Mouse (Mus musculus) left cerebral cortex, adult 18-20 months (tissue): ENCODE measurements around the gene Rbm17. TPM values are rescaled to one million over a fixed set of nuclear protein-coding genes. Genes with fewer than 3 reads are reported as not detected.
A peak's percentile ranks its signal among the peaks of the same experiment; 100 is the strongest.
"Not testable (repeated sequence)": the region's sequence is repeated elsewhere in the genome, so short reads cannot be mapped to it uniquely, and the experiment has no call there.

ENCODE experiments used
- DNase-seq, 2 experiments: peaks; one replicate each; pipeline ENCODE4 v3.0.0; 2021 to 2022; ENCODE audit warnings: low spot score in 2 of 2, mixed read lengths in 1 of 2
- total RNA-seq, 2 experiments: library from RNA; stranded (reverse); gene quantifications; 2 replicates each; pipeline ENCODE4 v1.2.3; 2021

The Rbm17 gene
- total RNA-seq, 2 experiments from 2014 or later: 88.5 to 93.5 TPM

DNA sequence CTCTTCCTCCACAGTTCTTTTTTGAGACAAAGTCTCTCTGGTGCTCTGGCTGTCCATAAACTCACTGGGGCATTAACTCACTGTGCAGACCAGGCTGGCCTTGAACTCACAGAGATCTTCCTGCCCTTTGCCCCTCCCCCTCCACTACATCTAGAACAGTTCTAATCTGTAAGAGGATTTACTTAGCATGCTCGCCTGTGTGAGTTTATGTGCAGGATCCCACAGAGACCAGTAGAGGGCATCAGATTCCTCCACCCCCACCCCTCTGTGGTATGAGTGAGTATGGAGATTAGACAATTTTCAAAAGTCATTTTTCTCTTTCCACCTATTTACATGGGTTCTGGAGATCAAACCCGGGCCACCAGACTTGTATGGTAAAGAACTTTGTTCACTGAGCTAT is 56.3 kb downstream of the Rbm17 start:
- DNase-seq: no peak

DNA sequence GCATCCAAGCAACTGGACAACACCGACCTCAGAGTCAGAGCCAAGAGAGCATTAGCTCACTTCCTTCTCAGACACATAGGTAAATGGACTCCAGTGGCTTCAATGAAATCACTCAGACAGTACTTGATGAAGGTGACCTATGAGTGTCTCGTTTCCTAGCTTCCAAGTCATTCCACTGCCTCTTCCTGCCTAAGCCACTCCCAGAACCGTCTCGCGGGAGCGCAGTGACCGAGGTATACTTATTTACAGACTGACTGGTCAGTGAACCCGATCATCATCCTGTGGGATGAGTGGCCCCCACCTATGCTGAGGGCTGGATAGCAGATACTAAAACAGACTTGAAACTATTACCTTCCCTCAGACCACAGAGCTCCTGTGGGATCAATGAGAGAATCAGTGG is 57.9 kb downstream of the Rbm17 start:
- DNase-seq: no peak

DNA sequence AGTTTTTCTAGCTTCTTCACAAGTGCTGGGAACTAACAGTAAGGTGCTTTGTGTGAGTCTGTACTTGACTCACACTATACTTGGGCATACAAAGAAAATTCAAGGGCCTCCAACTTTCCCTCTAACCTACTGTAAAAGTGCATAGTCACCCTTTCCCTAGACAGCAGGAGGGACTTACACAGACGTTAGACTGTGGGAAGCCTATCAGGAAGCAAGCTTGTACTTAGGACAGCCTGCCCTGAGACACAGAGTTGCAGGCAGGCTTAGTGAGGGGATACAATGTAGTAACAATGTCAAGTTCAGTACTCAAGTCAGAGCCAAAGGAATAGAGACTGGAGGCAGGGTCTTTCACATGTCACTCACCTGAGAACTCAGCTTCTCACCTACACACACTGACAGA is 58.6 kb downstream of the Rbm17 start:
- no peak for DNase-seq

DNA sequence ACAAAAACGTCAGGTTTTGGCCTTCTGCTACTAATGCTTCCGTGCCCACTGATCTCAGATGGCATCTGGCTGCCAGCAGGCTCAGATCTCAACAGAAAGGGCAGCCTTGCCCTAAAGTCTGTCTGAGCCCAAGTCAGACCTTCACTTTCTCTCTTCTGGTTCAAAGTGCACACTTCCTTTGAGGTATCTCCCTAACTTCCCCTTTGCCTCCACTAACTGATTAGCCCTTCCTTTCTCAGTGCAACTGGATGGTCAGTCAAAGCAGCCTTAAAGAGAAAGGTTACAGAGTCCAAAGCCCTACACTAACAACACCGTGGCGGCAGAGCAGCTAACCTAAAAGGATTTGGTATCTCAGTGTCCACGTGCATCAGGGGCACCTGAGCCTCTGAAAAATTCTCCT is 59.6 kb downstream of the Rbm17 start:
- no peak for DNase-seq

DNA sequence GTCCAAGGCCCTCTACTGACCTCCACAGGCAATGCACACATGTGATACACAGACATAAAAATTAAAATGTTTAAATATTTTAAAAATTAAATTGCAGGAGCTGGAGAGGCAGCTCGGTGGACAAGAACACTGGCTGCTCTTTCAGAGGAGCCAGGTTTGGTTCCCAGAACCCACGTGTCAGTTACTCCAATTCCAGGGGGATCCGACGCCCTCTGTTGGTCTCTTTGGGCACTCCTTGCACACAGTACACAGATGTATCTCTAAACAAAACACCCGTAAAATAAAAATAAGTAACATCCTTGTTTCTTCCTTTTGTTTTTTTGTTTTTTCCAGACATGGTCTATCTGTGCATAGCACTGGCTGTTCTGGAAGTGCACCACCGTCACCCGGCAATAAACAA is 60.8 kb downstream of the Rbm17 start:
- DNase-seq: no peak

DNA sequence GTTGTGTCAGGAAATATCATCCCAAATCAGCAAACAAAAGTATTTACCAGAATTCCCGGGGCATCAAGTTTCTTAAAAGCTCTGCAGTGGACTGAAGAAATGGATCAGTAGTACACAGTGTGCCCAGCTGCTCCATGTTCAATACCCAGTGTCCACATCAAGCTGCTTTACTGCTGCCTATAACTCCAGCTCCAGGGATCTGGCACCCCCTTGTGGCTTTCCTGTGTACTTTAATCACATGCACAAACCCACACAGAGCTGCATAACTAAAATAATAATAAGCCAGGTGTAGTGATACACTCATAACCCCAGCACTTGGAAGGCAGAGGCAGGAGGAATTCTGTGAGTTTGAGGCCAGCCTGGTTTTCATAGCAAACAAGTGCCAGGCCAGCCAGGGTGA is 61.3 kb downstream of the Rbm17 start:
- DNase-seq: peak; percentile 72 to 82

DNA sequence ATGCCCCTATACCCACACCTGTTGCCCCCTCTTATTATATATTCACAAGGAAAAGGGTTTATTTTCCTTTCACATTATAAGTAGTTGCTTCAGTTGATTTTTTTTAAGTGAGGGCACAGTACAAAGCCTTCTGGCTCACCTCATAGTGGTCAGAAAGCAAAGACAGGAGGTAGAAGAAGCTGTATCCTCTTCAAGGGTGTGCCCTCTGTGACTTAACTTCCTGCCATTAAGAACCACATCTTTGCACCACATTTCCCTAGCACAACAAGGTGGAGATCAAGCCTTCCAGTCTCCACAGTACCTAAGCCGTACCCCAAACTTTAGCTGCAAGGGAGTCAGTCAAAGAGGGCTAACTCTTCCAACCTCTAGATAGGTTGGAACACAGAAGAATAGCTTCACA is 61.8 kb downstream of the Rbm17 start:
- DNase-seq: no peak

DNA sequence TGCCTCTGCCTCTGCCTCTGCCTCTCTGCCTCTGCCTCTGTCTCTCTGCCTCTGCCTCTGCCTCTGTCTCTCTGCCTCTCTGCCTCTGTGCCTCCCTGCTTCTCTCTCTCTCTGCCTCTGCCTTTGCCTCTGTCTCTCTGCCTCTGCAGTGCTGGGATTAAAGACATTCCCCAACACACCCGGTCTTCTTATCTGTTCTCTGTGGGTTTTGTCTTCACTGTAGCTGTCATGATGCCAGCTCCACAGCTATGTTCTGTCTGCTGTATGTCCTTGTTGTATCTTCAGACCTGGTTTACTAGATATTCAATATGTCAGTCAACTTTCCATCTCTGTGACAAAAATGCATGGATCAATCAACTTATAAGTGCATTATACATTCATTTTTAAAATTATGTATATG is 62.4 kb downstream of the Rbm17 start:
- not testable (repeated sequence) for DNase-seq

DNA sequence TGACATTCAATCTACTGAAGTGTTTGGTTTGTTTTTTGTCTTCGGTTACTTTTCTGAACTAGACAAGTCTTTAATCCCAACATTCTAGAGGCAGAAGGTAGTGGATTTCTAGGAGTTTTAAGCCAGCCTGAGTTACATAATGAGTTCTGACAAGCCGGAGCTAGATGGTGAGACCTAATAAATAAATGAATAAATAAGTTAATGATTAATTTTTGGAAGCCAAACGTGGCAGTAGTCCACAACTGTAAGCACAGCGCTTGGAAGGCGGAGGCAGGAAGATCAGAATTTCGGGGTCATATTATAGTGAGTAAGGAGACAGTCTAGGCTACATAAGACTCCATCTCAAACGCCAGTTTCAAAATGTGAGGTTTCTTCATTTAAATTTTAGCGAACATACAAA is 68.0 kb downstream of the Rbm17 start:
- DNase-seq: no peak

Other genes starting within 250 kb of the Rbm17 start
- 10 to 100 TPM; 38.1 to 42.3 TPM for gene Pfkfb3, start 50.1 kb downstream of the Rbm17 start, total RNA-seq
- gene Gm17490, start 22.1 kb upstream of the Rbm17 start, total RNA-seq: not detected
- under 1 TPM in 1 of 2 experiments, not detected in 1; 0.19 TPM for gene Il2ra, start 38.7 kb upstream of the Rbm17 start, total RNA-seq
- gene Il15ra, start 101.1 kb upstream of the Rbm17 start, total RNA-seq: 10 to 100 TPM in 1 of 2 experiments, 1 to 10 TPM in 1; 7.4 to 14.0 TPM
- 100 to 1,000 TPM; 109 to 125 TPM for gene Fbh1, start 173.4 kb upstream of the Rbm17 start, total RNA-seq
- 10 to 100 TPM; 53.6 to 58.5 TPM for gene Ankrd16, start 173.7 kb upstream of the Rbm17 start, total RNA-seq